Mouse (Mus musculus) embryonic stem cell, embryonic (primary cell): ENCODE results near the gene Ercc2.

Experiments
- CTCF ChIA-PET, 4 experiments: fragments of 300-600 bp in 2 of 4; fragments of 350-600 bp in 2 of 4; sonication (Branson Sonifier 250); formaldehyde crosslinking; loops; one replicate each; lab custom pipeline; 2022; ENCODE audit warnings: inconsistent platforms in 2 of 4; lab: Charles Lee
- POLR2A ChIA-PET, 4 experiments: fragments of 300-600 bp in 2 of 4; fragments of 350-600 bp in 2 of 4; sonication (Branson Sonifier 250); formaldehyde crosslinking; loops; one replicate each; lab custom pipeline; 2022; ENCODE audit warnings: antibody characterized with exemption in 4 of 4, inconsistent platforms in 1 of 4; lab: Charles Lee

Gene Ercc2

GRCm38 (mm10) chr7:19375368-19375767 is 6.4 kb upstream of the Ercc2 start:
- ChIA-PET CTCF (interaction anchor here in 1 of 4 experiments (1.5 to 3.1 kb wide), 2 partner anchors 12 to 66 kb away, joined by 4 to 9 read pairs; partner anchors contain the start of gene Fosb), POLR2A (interaction anchor here in 2 of 4 experiments (0.7 to 1.1 kb wide), 2 partner anchors 12 to 138 kb away, joined by 4 read pairs; no protein-coding TSS in a partner anchor)

GRCm38 (mm10) chr7:19376019-19376418 is 5.8 kb upstream of the Ercc2 start:
- ChIA-PET CTCF (interaction anchor here in 1 of 4 experiments (1.5 to 3.1 kb wide), 2 partner anchors 12 to 66 kb away, joined by 4 to 9 read pairs; partner anchors contain the start of gene Fosb), POLR2A (interaction anchor here in 1 of 4 experiments (0.9 kb wide), 1 partner anchor 51 kb away, joined by 3 read pairs; no protein-coding TSS in a partner anchor)

GRCm38 (mm10) chr7:19378049-19378448 is 3.8 kb upstream of the Ercc2 start:
- POLR2A ChIA-PET, result interaction anchor here in 3 of 4 experiments (0.8 to 2.6 kb wide), 14 partner anchors 10 to 321 kb away, joined by 3 to 9 read pairs (median 3); partner anchors contain the start of genes Cd3eap (in 2 of the 3), Ppp1r13l (in 2 of the 3) and Apoe (in 1 of the 3)

GRCm38 (mm10) chr7:19382166-19382541 is 344 bp downstream of the Ercc2 start:
- ChIA-PET CTCF (no interaction called here), POLR2A (interaction anchor here in 1 of 4 experiments (1.2 to 1.4 kb wide), 2 partner anchors 11 to 17 kb away, joined by 3 read pairs; no protein-coding TSS in a partner anchor)

More at GRCm38 (mm10) chr7:19378049-19378448, 3.8 kb upstream of the Ercc2 start:
- CTCF ChIA-PET, result interaction anchor here in 3 of 4 experiments (0.6 to 1.5 kb wide), 5 partner anchors 10 to 214 kb away, joined by 3 to 4 read pairs (median 3); no protein-coding TSS in a partner anchor

- ChIA-PET POLR2A (interaction anchor here in 1 of 4 experiments (0.9 to 1.7 kb wide), 3 partner anchors 11 to 163 kb away, joined by 3 to 5 read pairs (median 3); no protein-coding TSS in a partner anchor), CTCF (no interaction called here)
Measured at GRCm38 (mm10) chr7:19383708-19384107, 1.9 kb downstream of the Ercc2 start.

- ChIA-PET POLR2A (interaction anchor here in 2 of 4 experiments (0.8 to 2.3 kb wide), 4 partner anchors 11 to 28 kb away, joined by 3 to 8 read pairs (median 4); no protein-coding TSS in a partner anchor), CTCF (interaction anchor here in 1 of 4 experiments (0.6 to 1.0 kb wide), 2 partner anchors 25 to 201 kb away, joined by 3 to 6 read pairs; no protein-coding TSS in a partner anchor)
Measured at GRCm38 (mm10) chr7:19388699-19389413, 7.0 kb downstream of the Ercc2 start.

GRCm38 (mm10) chr7:19394484-19394883 is 12.7 kb downstream of the Ercc2 start:
- POLR2A ChIA-PET, result interaction anchor here in 3 of 4 experiments (0.6 to 1.5 kb wide), 9 partner anchors 10 to 234 kb away, joined by 3 to 6 read pairs (median 3); partner anchors contain the start of gene Relb (in 1 of the 3)

GRCm38 (mm10) chr7:19399496-19400280 is 17.9 kb downstream of the Ercc2 start:
- ChIA-PET CTCF (interaction anchor here (0.5 to 1.7 kb wide), 63 partner anchors 18 to 556 kb away, joined by 3 to 14 read pairs (median 4); partner anchors contain the start of genes Nkpd1 (in 2 of the 4), Ppp1r13l (in 2 of the 4), Clasrp (in 1 of the 4) and Clptm1 (in 1 of the 4)), POLR2A (interaction anchor here in 3 of 4 experiments (0.6 to 1.6 kb wide), 49 partner anchors 8 to 316 kb away, joined by 3 to 15 read pairs (median 3); partner anchors contain the start of genes Cd3eap (in 2 of the 3), Ppp1r13l (in 2 of the 3), Ercc1 (in 1 of the 3) and Fosb (in 1 of the 3))

More at GRCm38 (mm10) chr7:19394484-19394883, 12.7 kb downstream of the Ercc2 start:
- CTCF ChIA-PET, result interaction anchor here in 3 of 4 experiments (0.5 to 1.3 kb wide), 10 partner anchors 12 to 196 kb away, joined by 3 to 7 read pairs (median 4); no protein-coding TSS in a partner anchor

- POLR2A ChIA-PET, result no interaction called here
- CTCF ChIA-PET, result interaction anchor here in 1 of 4 experiments (0.6 to 1.7 kb wide), 2 partner anchors 22 to 77 kb away, joined by 4 to 6 read pairs; no protein-coding TSS in a partner anchor
Measured at GRCm38 (mm10) chr7:19400946-19401345, 19.1 kb downstream of the Ercc2 start.

- CTCF ChIA-PET, result interaction anchor here in 2 of 4 experiments (0.5 to 0.7 kb wide), 3 partner anchors 30 to 224 kb away, joined by 3 read pairs; no protein-coding TSS in a partner anchor
Measured at GRCm38 (mm10) chr7:19402535-19403112, 20.8 kb downstream of the Ercc2 start.

GRCm38 (mm10) chr7:19403731-19404296 is 22.0 kb downstream of the Ercc2 start, which contains the start of gene Klc3:
TSS of gene Klc3 (minus strand) at chr7:19404104.
- ChIA-PET POLR2A (interaction anchor here in 1 of 4 experiments (1.9 kb wide), 1 partner anchor 39 kb away, joined by 6 read pairs; no protein-coding TSS in a partner anchor), CTCF (interaction anchor here in 3 of 4 experiments (0.6 to 2.8 kb wide), 8 partner anchors 10 to 343 kb away, joined by 3 to 12 read pairs (median 3); no protein-coding TSS in a partner anchor)

More at GRCm38 (mm10) chr7:19402535-19403112, 20.8 kb downstream of the Ercc2 start:
- POLR2A ChIA-PET, result interaction anchor here in 1 of 4 experiments (1.1 kb wide), 1 partner anchor 107 kb away, joined by 3 read pairs; no protein-coding TSS in a partner anchor

- ChIA-PET POLR2A (interaction anchor here in 2 of 4 experiments (0.9 to 1.9 kb wide), 5 partner anchors 17 to 258 kb away, joined by 3 to 6 read pairs (median 4); no protein-coding TSS in a partner anchor), CTCF (interaction anchor here (0.5 to 2.9 kb wide), 35 partner anchors 10 to 337 kb away, joined by 3 to 20 read pairs (median 5); partner anchors contain the start of gene Ppp1r37 (in 1 of the 4))
Measured at GRCm38 (mm10) chr7:19404476-19404875, 22.7 kb downstream of the Ercc2 start, which contains the start of gene Ckm. TSS of gene Ckm (plus strand) at chr7:19404776.

- ChIA-PET CTCF (interaction anchor here (0.5 to 2.9 kb wide), 78 partner anchors 9 to 464 kb away, joined by 3 to 20 read pairs (median 4); partner anchors contain the start of genes Ppp1r37 (in 2 of the 4), Apoe (in 1 of the 4), Ercc1 (in 1 of the 4) and Nkpd1 (in 1 of the 4)), POLR2A (interaction anchor here in 3 of 4 experiments (0.5 to 1.9 kb wide), 19 partner anchors 8 to 310 kb away, joined by 3 to 6 read pairs (median 4); partner anchors contain the start of genes Cd3eap (in 1 of the 3), Ppp1r13l (in 1 of the 3) and Tomm40 (in 1 of the 3))
Measured at GRCm38 (mm10) chr7:19405417-19405816, 23.6 kb downstream of the Ercc2 start.

GRCm38 (mm10) chr7:19409753-19410152 is 27.9 kb downstream of the Ercc2 start:
- ChIA-PET CTCF (interaction anchor here in 1 of 4 experiments (0.6 kb wide), 1 partner anchor 21 kb away, joined by 6 read pairs; no protein-coding TSS in a partner anchor), POLR2A (interaction anchor here in 2 of 4 experiments (0.6 to 1.0 kb wide), 3 partner anchors 10 to 291 kb away, joined by 3 to 4 read pairs (median 3); no protein-coding TSS in a partner anchor)

GRCm38 (mm10) chr7:19410766-19411344 is 29.0 kb downstream of the Ercc2 start:
- ChIA-PET CTCF (interaction anchor here in 1 of 4 experiments (0.6 to 1.5 kb wide), 2 partner anchors 148 to 273 kb away, joined by 3 to 4 read pairs; no protein-coding TSS in a partner anchor), POLR2A (interaction anchor here in 1 of 4 experiments (1.0 kb wide), 1 partner anchor 290 kb away, joined by 3 read pairs; no protein-coding TSS in a partner anchor)
